Mouse (Mus musculus): ENCODE measurements at regions not wholly inside any gene's neighbourhood (a gene's known extent, or its start where the extent isn't known, plus 50 kb on each side); places are given as distances from the start of the nearest gene placed in this dataset.

DNA sequence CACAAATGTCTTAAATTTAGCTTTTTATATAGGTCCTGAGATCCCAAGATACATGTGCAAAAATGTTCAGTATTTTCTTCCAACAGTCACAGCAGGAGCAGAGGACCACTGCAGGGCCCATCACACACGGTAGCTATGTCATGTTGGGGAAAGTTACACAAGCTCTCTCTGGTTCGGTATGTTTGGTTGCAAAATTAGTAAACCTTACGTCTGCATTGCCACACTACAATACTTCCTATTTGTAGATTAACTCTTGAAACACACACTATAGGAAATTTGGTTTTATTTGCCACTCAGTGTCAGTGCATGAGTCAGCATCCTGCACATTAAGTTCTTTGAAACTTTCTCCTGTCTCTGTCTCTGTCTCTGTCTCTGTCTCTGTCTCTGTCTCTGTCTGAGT lies 82.0 kb downstream of the Cth start:
- DNase-seq (ENCODE audit: low spot score in 2 of 2) = no peak

DNA sequence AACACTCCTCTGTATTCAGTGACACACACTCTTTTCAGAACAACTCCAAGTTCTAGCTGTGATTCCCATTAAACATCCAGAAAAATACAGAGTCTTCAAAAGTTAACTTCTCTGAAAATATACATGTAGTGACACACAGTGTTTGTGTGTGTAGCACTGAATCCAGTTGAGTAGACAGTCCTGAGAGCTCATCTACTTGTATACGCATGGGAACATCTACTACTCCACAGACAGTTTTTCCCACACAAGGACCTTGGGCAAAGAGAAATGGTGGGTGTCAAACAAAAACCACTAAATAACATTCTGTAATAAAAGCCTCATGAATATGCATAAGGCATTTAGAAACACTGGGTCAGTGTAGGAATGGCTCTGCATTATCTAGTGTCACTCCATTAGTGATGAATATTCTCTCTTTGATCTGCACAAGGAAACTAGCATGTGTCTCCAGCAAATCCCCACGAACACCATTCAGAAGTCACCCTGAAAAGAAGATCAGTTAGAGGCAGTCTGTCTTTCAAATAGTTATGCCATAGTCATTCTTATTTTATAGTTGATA lies 83.6 kb downstream of the Cth start:
- no peak for DNase-seq (ENCODE audit: low spot score in 2 of 2)

DNA sequence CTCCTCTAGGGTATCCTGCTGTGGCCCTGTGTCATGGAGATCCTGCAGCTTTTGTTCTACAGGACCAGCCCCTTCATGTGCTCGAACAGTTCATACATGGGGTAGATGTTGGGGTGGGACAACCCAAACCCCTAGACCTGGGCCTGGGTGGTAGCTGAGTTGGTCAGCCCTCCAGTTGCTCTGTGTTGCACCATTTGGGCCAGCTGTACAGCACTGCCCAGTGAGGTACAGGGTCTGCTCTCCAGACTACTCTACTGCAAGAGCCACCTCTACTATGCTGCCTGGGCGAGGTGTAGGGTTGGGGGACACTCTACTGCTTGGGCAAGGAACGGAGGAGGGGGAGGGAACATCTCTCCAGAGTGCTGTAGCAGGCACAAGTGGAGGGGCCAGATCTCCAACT lies 120.6 kb downstream of the Cth start:
- no peak for DNase-seq (ENCODE audit: low spot score in 2 of 2)

DNA sequence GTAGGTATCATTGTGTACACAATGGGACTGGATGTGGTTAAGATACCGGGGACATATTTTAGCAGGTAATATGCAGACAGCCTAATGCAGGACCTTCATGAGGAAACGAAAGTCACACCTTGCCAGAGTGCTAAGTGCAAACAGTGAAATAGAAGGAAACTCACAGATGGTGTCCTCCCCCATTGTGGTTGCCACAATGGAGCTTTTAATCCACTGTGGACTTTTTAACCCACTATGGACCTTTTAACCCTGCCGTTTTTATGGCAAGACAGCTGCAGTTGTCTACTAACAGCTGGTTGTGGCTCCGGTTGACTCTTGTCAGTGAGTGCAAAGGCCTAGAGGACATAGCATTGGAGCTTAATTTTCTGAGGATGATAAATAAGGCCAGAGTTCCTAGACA lies 121.5 kb downstream of the Cth start:
- DNase-seq (ENCODE audit: low spot score in 2 of 2) = no peak

DNA sequence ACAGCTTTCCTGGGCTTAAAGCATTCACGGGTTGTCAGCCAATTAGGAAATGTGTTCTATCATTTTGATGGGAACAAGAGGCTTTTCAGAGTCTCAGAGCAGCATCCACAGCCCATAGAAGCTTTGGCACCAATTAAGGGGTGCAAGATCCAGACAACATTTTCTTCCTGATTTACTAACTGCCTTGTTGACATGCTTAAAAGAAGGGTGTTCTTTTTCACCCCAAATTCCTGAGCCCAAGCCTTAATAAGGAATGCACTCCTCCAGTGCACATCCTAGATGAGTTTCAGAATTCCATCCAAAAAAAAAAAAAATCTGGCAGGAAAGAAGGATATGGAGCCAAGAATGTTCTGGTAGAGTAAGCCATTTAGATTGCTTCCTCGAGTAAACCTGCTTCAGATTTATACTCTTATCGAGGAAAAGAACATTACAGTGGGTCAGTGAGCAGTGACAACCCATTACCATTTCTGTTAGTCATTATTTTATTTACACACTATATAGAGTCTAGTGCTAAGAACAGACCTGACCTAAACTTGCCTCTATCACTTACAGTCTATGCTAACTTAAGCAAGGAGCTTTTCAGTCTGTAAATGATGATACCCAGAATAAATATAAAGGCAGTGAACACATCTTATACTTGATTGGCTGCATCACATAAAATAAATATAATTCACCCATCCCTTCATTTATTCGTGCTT lies 137.2 kb downstream of the Cth start:
- DNase-seq (ENCODE audit: low spot score in 2 of 2) = no peak

DNA sequence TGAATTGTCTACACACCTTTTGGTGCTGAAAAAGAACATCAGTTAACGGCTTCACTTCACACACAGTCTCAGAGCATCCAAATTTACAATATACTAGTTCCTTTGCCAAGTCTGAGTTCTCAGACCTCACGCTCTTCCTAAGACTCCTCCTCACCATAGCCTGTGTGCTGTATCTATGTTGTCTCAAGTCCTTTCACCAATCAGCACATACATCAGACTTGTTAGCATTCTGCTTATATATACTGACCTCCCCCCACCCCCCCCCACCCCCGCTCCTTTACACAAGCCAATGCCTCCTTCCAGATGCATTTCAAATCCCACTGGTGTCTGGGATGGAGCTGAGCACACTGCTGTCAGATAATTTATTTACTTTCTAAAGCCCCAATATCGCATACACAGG lies 143.8 kb downstream of the Cth start:
- DNase-seq (ENCODE audit: low spot score in 2 of 2) = no peak

DNA sequence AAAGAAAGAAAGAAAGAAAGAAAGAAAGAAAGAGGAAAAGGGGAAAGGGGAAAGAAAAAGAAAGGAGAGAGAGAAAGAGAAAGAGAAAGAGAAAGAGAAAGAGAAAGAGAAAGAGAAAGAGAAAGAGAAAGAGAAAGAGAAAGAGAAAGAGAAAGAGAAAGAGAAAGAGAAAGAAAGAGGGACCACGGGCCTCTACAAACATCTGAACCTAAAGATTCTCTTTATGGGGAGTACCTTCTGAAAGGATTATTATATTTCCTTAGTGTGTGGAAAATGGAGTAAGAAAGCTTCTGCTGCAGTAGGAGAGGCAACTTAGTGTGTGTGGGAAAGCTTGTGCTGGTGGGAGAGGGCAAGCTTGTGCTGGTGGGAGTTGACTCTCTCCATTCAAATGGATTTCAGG lies 147.1 kb downstream of the Cth start:
- no peak for DNase-seq (ENCODE audit: low spot score in 2 of 2)

DNA sequence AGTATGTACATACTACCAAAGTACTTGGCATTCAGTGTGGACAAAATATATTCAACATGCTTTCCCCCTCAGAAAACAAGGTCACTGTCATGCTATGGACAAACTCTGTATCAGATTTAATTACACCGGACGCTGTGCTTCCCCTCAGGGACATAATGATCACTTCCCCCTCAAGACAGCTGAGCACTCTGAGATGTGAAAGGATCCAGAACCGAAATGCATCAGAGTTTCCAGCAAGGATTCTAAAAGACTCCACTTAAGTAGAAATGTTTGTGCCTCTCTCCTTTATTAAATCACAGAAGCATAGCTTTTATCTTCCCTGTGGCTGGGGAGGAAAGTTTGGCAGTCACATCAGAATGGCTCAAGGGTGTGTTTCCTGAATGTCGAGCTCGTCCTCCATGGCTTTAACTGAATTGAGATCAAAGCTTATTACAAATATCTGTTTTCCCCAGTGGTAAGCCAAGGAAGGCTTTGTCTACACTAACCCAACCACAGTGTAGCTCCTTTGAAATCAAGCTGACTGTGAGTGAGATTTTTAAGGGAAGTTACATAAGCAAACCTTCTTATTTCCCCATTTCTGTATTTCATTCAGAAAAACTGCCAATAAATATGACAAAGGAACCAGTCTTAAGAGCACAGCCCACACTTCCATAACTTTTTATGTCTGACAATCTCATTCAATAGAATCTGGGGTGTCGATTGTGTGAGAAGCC lies 161.2 kb downstream of the Cth start:
- DNase-seq (ENCODE audit: low spot score in 2 of 2) = no peak

DNA sequence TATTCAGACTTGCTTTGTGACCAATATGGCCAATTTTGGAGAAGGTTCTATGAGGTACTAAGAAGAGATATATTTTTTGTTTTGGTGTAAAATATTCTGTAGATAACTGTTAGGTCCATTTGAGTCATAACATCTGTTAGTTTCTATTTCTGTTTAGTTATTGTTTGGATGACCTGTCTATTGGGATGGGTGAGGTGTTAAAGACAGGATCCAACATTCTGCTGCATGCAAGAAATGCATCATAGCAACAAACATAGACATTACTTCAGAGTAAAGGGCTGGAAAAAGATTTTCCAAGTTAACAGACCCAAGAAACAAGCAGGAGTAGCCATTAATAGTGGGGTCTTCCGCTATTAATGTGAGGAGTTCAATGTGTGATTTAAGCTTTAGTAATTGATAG lies 165.0 kb downstream of the Cth start:
- DNase-seq (ENCODE audit: low spot score in 2 of 2) = no peak

DNA sequence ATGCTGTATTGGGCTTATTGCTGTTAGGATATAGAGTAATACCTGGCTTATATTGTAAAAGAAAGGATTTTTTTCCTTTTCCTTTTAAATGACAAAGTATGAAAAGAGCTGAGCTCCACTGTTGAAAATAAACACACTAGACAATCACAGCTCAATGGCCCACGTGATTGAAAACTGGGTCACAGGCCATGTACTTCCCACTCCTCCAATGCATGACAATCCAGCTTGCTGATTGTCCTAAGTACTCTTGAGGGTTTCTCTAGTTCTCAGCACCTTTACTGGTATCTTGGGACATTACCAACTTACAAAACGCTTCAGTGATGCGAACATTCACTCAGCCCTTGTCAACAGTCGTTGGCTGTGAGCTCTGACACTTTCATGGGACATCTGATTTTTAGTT lies 170.1 kb downstream of the Cth start:
- DNase-seq (ENCODE audit: low spot score in 2 of 2) = no peak

DNA sequence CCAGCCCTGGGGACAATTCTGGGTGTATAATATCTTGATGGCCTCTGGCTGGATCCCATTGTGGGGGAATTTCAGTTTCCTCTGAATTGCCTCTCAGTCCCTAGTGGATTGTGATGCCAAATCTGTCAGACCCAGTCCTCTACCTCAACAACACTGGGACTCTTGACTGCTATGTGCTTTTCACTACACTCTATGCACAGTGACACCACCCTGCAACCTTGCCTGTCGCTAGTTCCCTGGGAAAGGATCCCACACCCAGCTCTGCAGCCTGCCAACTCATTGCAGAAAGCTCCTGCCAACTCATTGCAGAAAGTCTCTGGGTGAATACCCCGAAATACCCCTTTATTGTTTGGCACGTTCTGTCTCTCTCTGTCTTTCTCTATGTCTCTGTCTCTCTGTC lies 174.6 kb downstream of the Cth start:
- DNase-seq (ENCODE audit: low spot score in 2 of 2) = no peak

DNA sequence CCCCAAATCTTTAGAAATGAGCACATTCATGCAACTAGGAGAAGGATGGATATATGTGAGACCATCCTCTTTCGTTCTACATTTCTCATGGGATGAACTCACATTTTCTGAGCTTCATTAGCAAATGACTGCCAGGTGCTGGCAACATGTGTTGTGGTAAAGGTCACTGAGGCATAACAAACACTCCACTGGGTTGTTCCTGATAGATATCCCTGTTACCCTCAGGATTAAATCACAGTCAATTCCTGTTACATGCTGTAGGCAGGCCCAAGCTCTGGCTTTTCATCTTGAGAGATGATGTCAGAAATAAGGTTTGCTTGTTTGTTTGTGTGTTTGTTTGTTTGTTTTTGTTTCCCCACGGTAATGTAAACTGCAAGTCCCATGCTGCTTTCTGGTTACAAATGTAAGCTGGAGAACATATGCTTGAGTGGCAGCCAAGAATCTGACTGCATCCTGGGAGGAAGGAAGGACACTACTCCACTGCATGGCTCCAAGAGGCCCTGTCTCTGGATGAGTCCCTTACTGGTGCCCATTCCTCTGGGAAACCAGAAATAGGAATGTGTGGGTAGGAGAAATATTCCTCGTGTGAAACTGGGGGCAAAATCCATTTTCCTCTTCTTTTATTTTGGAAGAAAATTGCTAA lies 176.4 kb downstream of the Cth start:
- no peak for DNase-seq (ENCODE audit: low spot score in 2 of 2)

DNA sequence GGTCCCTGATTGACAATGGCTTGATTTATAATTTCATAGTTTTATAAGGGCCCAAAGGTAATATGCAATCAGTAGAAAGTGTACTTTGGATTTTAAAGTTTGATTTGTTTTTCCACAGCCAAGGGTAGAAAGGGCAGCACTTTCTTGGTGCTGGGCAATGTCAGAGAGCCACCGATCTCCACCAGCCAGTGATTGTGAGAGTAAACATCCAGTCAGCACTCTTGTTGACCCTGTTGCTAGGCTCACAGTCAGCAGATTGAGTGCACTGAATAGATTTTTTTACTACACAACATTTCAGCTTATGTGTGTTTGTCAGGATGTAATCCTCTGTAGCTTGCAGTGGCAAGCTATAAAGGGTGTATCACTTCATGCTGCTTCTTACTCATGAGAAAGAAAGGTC lies 176.3 kb downstream of the Ptger3 start:
- DNase-seq (ENCODE audit: low spot score in 2 of 2) = no peak

DNA sequence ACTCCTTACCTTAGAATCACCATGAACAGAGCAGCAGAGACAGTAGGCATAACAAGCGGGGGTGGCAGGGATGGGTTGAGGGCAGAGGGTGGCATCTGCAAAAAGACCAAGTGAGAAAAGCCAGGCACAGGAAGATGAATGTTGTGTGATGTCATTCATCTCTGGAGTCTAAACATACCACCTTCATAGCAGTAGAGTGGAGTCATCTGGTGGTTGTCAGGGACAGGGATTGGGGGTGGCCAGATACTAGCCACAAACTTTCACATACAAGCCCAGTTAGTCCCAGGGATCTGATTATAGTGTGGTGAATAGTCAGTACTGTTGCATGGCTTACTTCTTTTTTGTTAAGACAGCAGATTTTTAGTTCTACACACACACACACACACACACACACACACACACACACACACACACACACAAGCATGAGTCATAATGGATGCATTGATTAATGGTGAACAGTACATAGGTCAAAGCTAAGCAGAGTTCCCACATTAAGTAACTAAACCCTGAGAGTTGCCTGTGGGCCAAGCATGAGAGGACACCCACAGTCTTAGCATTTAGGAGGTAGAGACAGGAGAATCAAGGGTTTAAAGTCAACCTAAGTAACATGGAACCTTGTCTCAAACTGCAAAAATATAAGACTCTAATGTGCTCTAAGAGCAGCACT lies 173.1 kb downstream of the Ptger3 start:
- no peak for DNase-seq (ENCODE audit: low spot score in 2 of 2)

DNA sequence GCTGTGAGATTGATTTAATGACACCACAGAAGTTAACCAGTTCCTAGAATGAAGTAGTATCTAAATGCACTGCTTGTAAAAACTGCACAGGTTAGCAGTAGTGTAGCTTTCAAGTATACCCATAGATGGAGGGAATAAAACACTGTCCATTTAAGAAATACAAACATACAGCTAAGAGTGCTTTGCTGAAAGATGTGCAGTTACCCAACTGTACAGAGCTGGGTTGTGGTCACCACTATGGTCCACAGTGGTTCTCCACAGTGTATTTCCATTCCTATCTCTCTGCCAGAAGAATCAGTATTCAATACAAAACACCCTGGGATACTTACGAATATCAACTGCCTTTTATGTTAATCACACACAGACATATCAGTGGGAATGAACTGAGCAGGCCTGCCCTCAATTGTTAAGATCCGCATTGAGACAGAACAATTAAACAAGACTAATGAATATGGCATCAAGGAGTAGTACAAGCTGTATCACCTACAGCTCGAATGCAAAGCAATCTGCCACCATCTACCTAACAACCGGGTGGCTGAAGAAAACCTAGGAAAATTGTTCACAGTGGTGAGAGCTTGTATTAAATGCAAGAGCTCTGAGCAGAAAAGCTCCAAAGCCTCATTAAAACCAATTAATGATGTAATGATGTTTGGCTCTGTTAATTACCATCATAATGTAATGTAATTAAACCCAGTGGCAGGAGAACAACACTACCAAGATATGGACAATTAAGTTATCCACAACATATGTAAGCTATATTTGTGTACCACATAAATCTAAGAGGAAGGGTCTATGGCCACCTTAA lies 165.6 kb downstream of the Ptger3 start:
- no peak for DNase-seq (ENCODE audit: low spot score in 2 of 2)

DNA sequence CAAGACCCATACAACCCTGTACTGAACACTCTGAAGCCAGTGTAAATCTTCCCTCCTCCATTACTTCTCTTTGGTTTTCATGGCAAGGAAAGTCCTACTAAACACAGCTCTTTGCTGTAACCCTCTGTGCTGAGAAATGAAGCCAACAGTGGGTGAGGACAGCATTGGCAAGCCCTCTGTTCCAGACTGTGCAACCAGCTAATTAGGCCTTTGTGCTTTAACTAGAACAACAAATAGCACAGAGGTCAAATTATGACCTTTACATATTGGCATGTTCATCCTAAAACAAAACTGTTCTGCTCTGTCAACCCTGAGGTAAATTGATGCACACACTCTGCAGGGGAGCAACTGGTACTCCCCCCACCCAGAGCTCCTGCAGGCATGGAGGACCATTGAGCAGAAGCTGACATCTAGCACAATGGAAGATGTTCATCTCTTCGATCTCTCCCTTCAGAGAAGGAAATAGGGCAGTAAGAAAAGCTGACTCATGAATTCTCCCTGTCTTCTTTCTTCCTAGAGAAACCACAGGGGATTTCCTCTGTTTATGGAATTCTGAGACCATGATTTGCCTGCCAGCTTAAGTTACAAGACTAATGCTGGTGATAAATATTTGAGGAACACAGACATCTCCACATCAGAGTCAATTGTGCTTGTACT lies 163.1 kb downstream of the Ptger3 start:
- DNase-seq (ENCODE audit: low spot score in 2 of 2) = no peak

DNA sequence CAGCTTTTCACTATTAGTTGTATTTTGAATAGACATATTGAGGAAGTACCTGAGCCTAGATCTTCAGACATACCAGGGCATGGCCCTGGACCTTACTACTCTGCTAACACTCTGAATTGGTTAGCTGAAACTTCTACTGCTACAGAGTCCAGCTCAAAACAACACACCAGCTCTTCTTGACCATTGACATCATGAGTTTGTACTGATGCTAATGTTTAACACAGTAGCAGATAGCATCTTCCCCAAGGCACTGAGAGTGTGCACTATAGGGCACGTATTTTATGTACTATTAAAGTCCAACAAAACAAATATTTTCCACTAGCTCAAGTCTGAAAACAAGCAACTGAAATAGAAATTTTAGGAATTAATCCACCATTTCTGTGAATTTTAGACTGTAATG lies 157.8 kb downstream of the Ptger3 start:
- no peak for DNase-seq (ENCODE audit: low spot score in 2 of 2)

DNA sequence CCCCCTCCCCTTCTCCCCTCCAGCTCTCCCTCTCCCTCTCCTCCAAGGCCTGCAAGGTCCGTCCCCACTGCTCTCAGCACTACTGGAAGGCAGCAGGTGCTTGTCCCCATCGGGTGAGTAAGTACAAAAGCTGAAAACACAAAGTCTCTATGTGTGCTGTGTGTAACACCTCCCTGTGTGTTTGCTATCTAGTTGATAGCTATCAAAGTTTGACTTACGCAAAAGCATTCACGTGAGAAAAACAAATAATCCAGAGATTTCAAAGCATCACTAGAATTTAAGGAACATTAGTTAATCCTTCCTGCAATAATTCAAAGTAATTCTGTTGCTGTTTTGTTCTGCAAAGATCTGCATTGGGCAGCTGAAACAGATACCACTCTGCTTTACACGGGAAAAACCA lies 156.5 kb downstream of the Ptger3 start:
- no peak for DNase-seq (ENCODE audit: low spot score in 2 of 2)

DNA sequence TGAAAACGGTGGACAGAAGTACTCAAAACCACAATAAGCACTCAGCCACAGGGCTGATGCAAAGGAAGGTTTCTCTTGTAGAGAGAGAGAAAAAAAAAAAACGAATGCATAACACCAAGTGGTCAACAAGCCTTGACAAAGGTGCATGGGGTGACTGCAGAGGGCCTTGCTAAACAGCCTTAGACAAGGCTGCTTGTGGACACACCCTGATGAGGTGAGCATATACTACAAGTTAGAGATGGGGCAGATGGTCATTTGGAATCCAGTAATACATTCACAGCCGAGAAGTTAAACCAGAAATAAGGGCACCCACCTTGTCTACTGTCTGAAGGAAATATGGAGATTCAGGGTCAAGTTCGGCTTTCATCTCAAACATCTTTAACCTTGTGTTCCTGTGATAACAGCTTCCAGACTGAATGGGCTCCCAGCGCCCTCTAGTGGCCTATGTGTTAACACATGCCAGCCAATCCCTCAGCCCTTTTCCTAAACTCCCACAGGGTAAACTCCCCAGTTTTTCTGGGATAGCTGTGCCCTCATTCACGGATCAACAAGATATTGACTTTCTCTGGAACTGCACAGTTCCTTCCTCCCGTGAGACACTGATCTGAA lies 150.7 kb downstream of the Ptger3 start:
- DNase-seq (ENCODE audit: low spot score in 2 of 2) = peak; percentile 40 to 70

DNA sequence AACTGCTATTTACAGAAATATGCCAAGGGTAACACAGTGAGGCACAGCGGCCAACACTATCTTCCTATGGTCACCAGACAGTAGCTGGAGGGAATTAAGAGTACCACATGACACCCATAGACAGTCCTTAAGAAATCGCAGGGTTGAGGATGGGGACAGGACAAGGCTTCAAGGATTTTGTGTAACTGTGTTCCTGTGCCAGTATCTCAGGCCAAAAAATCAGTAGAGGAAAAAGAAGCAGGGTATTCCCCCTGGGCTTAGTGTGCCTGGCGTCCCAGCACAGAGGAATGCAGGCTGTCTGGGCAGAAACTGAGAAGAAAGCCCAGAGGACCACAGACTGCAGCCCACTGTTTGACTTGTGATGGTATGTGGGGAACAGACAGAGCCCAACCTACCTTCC lies 147.3 kb downstream of the Ptger3 start:
- DNase-seq (ENCODE audit: low spot score in 2 of 2) = no peak

Data from cerebellum, postnatal 4 days (tissue).